In genomic region chr1:131700447-131700846, GRCm38 (mm10) we compare ENCODE assay signal across 26 mouse cellular contexts. TPM values are rescaled to one million over a fixed set of nuclear protein-coding genes. Genes with fewer than 3 reads are reported as not detected.
"Had no signal": no experiment of that assay in that cellular context is flagged by ENCODE, and none has a peak within 500 bp of the region (broad histone marks: within the 10 kb centered on the region; RNA-seq: fewer than 3 reads in every experiment).

No protein-coding gene starts in this region.

- H3K9me3 ChIP-seq: limb, embryonic 12.5 days; limb, embryonic 15.5 days; liver, embryonic 12.5 days; liver, embryonic 15.5 days; neural tube, embryonic 13.5 days had no signal

- H3K4me2 ChIP-seq: limb, embryonic 12.5 days; limb, embryonic 15.5 days; liver, embryonic 12.5 days; liver, embryonic 15.5 days; midbrain, embryonic 11.5 days; neural tube, embryonic 13.5 days had no signal

- DNase-seq: kidney, adult 18-20 months; kidney, adult 9 months; kidney, postnatal 25 days; layer of hippocampus, adult 9-11 months; left cerebral cortex, postnatal 4 days; lung, adult 2 months; lung, postnatal 14 days; lung, postnatal 4 days; midbrain, embryonic 14.5 days; right cerebral cortex, adult 18-20 months; right cerebral cortex, postnatal 14 days; right cerebral cortex, postnatal 4 days; thymus, adult 2 months; thymus, postnatal 14 days; thymus, postnatal 4 days had no signal

- H3K4me1 ChIP-seq: limb, embryonic 12.5 days; limb, embryonic 15.5 days; liver, embryonic 15.5 days; neural tube, embryonic 13.5 days had no signal

- H3K27me3 ChIP-seq: limb, embryonic 12.5 days; limb, embryonic 15.5 days; liver, embryonic 12.5 days; liver, embryonic 15.5 days; neural tube, embryonic 13.5 days had no signal

- H3K27ac ChIP-seq: kidney, postnatal 0 days; layer of hippocampus, adult 2 months; limb, embryonic 12.5 days; limb, embryonic 15.5 days; liver, embryonic 12.5 days; liver, embryonic 15.5 days; neural tube, embryonic 13.5 days had no signal

- H3K9ac ChIP-seq: limb, embryonic 12.5 days; limb, embryonic 15.5 days; liver, embryonic 12.5 days; liver, embryonic 15.5 days; neural tube, embryonic 13.5 days had no signal

- H3K4me3 ChIP-seq: layer of hippocampus, adult 2 months; limb, embryonic 12.5 days; limb, embryonic 15.5 days; liver, embryonic 12.5 days; liver, embryonic 15.5 days; myocyte; neural tube, embryonic 13.5 days had no signal

- ATAC-seq: intestine, embryonic 16.5 days; liver, embryonic 12.5 days had no signal

- H3K36me3 ChIP-seq: limb, embryonic 12.5 days; limb, embryonic 15.5 days; liver, embryonic 12.5 days; liver, embryonic 15.5 days; neural tube, embryonic 13.5 days had no signal

RNA-seq across cellular contexts. Expression of gene Slc26a9, which starts 43.4 kb away (rescaled TPM):
- total RNA-seq: megakaryocyte-erythroid progenitor cell, adult 5-6 weeks had no signal
- polyA plus RNA-seq: limb, embryonic 12.5 days; liver, embryonic 12.5 days; liver, embryonic 15.5 days; midbrain, embryonic 11.5 days; myocyte; neural tube, embryonic 13.5 days had no signal
